Mouse (Mus musculus) myocyte (in vitro differentiated cells): ENCODE measurements around the gene Ncoa3. TPM values are rescaled to one million over a fixed set of nuclear protein-coding genes. Genes with fewer than 3 reads are reported as not detected.

ENCODE experiments used
- H3K27me3 ChIP-seq: one replicate; pipeline ENCODE4 v1.6.1; 2011; ENCODE audit not compliant: control insufficient read depth, insufficient read depth, insufficient read length
- H3K36me3 ChIP-seq: one replicate; pipeline ENCODE4 v1.6.1; 2011; ENCODE audit not compliant: control insufficient read depth, insufficient read depth
- H3K4me2 ChIP-seq: one replicate; pipeline ENCODE4 v1.6.1; 2011; ENCODE audit warnings: low read depth, control low read depth
- H3K4me3 ChIP-seq: one replicate; pipeline ENCODE4 v1.5.1; 2011; ENCODE audit warnings: mild to moderate bottlenecking, control low read depth, moderate library complexity
- H3K79me2 ChIP-seq: one replicate; pipeline ENCODE4 v1.6.1; 2011; ENCODE audit not compliant: control insufficient read depth, insufficient read depth
- H3ac ChIP-seq: one replicate; pipeline ENCODE4 v1.6.1; 2011; ENCODE audit not compliant: control insufficient read depth, insufficient read length
- CEBPB ChIP-seq: IDR thresholded peaks from 2 replicates; pipeline ENCODE4 v1.6.1; 2011; ENCODE audit warnings: mild to moderate bottlenecking, moderate library complexity; ENCODE audit not compliant: poor library complexity, insufficient read depth, severe bottlenecking
- E2F4 ChIP-seq: IDR thresholded peaks from one replicate; pipeline ENCODE4 v1.6.1; 2011; ENCODE audit warnings: mild to moderate bottlenecking, control low read depth, moderate library complexity; ENCODE audit not compliant: insufficient read depth
- MAX ChIP-seq: IDR thresholded peaks from one replicate; pipeline ENCODE4 v1.6.1; 2011; ENCODE audit warnings: low read depth, mild to moderate bottlenecking, control low read depth
- MYOD1 ChIP-seq, 3 experiments: IDR thresholded peaks; one replicate each; pipeline ENCODE4 v1.6.1; 2011; ENCODE audit warnings: control low read depth in 2 of 3, low read depth in 2 of 3, mild to moderate bottlenecking in 2 of 3, moderate library complexity in 1 of 3; ENCODE audit not compliant: insufficient read length in 2 of 3, control insufficient read depth in 1 of 3
- MYOG ChIP-seq, 3 experiments: IDR thresholded peaks; one replicate each; pipeline ENCODE4 v1.6.1; 2011; ENCODE audit warnings: control low read depth in 2 of 3, low read depth in 2 of 3, mild to moderate bottlenecking in 2 of 3; ENCODE audit not compliant: insufficient read length in 2 of 3, control insufficient read depth in 1 of 3, insufficient read depth in 1 of 3
- POLR2A ChIP-seq: IDR thresholded peaks from one replicate; pipeline ENCODE4 v1.6.1; 2011; ENCODE audit warnings: low read depth, mild to moderate bottlenecking, control low read depth, moderate library complexity; ENCODE audit not compliant: insufficient read length
- POLR2AphosphoS2 ChIP-seq: IDR thresholded peaks from one replicate; pipeline ENCODE4 v1.6.1; 2011; ENCODE audit warnings: low read depth, control low read depth; ENCODE audit not compliant: insufficient read length
- REST ChIP-seq: IDR thresholded peaks from one replicate; pipeline ENCODE4 v1.6.1; 2011; ENCODE audit warnings: mild to moderate bottlenecking, control low read depth, moderate library complexity; ENCODE audit not compliant: insufficient read depth, insufficient read length
- SRF ChIP-seq: IDR thresholded peaks from one replicate; pipeline ENCODE4 v1.6.1; 2011; ENCODE audit warnings: low read depth; ENCODE audit not compliant: control insufficient read depth, insufficient read length
- TCF12 ChIP-seq: IDR thresholded peaks from one replicate; pipeline ENCODE4 v1.6.1; 2011; ENCODE audit warnings: mild to moderate bottlenecking, control low read depth; ENCODE audit not compliant: poor library complexity, insufficient read depth, severe bottlenecking
- TCF3 ChIP-seq: IDR thresholded peaks from one replicate; pipeline ENCODE4 v1.6.1; 2011; ENCODE audit warnings: low read depth, control low read depth; ENCODE audit not compliant: insufficient read length
- USF1 ChIP-seq: IDR thresholded peaks from one replicate; pipeline ENCODE4 v1.6.1; 2011; ENCODE audit warnings: low read depth, mild to moderate bottlenecking, control low read depth, moderate library complexity
- polyA plus RNA-seq: library from polyadenylated mRNA; unstranded; fragments of >200 nt; fragmentation: generic; extraction: Trizol; gene quantifications from one replicate; pipeline ENCODE4 v1.2.1, GENCODE M21; 2012; ENCODE audit warnings: missing spikeins

Gene Ncoa3
- polyA plus RNA-seq, 1 experiment: 5.8 TPM

DNA sequence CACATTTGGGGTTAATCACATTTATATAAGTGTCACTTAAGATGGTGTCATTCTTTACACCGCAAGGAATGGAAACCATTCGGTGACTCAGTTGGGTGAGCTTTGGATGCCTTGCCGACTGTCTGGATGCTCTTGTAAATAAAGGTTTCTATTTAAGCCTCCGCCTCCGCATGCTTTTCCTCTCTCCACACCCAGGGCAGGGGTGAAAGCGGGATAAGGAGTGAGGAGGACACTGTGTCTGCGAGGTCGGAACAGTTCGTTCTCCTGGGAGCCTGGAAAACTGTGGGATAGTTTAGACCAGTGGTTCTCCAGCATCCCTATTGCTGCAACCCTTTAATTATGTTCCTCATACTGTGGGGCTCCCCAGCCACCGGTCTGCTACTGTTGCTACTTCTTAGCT, 80.6 kb downstream of the Ncoa3 start:
- H3K27me3 ChIP-seq: no peaks in the 10 kb centered on the region
- H3ac ChIP-seq: no peak overlapping the region
- peaks cover 6% of the 10 kb centered on the region for H3K36me3 ChIP-seq
- no peak for TF ChIP-seq MYOD1 (IDR thresholded peaks at IDR 0.05; ENCODE audit: control insufficient read depth in 1 of 3, insufficient read length in 2 of 3, low read depth in 2 of 3)
- no peak for TF ChIP-seq USF1
- no peak for TF ChIP-seq MYOG (IDR thresholded peaks at IDR 0.05; ENCODE audit: control insufficient read depth in 1 of 3, insufficient read depth in 1 of 3, insufficient read length in 2 of 3, low read depth in 2 of 3)
- no peak for TF ChIP-seq TCF12
- no peak for TF ChIP-seq POLR2A
- TF ChIP-seq REST: no peak
- no peak for TF ChIP-seq POLR2AphosphoS2
- TF ChIP-seq CEBPB: no peak
- TF ChIP-seq SRF: no peak
- TF ChIP-seq MAX: no peak
- no peak for TF ChIP-seq TCF3
- no peak for TF ChIP-seq E2F4
- H3K4me2 ChIP-seq: peak overlapping the region; percentile 60
- no peak overlapping the region for H3K4me3 ChIP-seq
- no peaks in the 10 kb centered on the region for H3K79me2 ChIP-seq

DNA sequence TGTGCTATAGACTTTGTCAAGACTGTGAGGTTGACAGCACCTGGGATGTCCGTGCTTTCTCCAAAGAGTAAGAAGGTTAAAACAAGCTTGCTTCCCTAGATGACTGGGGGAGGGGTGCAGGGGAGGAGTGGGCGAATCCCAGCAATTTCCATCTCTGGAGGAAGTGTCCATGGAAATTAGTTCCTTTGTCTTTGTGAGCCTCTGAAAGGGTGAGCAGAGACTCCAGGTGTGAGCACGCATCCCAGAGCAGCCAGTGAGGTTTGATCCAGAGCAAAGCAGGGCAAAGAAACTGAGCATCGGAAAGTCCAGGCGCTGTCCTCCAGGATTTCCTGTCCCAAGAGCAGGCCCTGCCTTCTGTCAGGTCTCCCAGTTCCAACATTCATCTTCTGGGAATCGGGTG, 81.9 kb downstream of the Ncoa3 start:
- Histone ChIP-seq H3K79me2 (no peaks in the 10 kb centered on the region), H3K4me3 (no peak overlapping the region), H3K4me2 (no peak overlapping the region), H3K27me3 (no peaks in the 10 kb centered on the region), H3ac (no peak overlapping the region), H3K36me3 (peaks cover 6% of the 10 kb centered on the region)
- no peak for TF ChIP-seq TCF3
- no peak for TF ChIP-seq POLR2AphosphoS2
- no peak for TF ChIP-seq MYOD1 (IDR thresholded peaks at IDR 0.05; ENCODE audit: control insufficient read depth in 1 of 3, insufficient read length in 2 of 3, low read depth in 2 of 3)
- TF ChIP-seq E2F4: no peak
- TF ChIP-seq MYOG (IDR thresholded peaks at IDR 0.05; ENCODE audit: control insufficient read depth in 1 of 3, insufficient read depth in 1 of 3, insufficient read length in 2 of 3, low read depth in 2 of 3): no peak
- no peak for TF ChIP-seq USF1
- no peak for TF ChIP-seq POLR2A
- TF ChIP-seq TCF12: no peak
- no peak for TF ChIP-seq SRF
- TF ChIP-seq MAX: no peak
- TF ChIP-seq CEBPB: no peak

- no peaks in the 10 kb centered on the region for H3K79me2 ChIP-seq
- H3K4me3 ChIP-seq: no peak overlapping the region
- TF ChIP-seq MYOD1 (IDR thresholded peaks at IDR 0.05; ENCODE audit: control insufficient read depth in 1 of 3, insufficient read length in 2 of 3, low read depth in 2 of 3): no peak
- no peak overlapping the region for H3ac ChIP-seq
- no peaks in the 10 kb centered on the region for H3K27me3 ChIP-seq
- no peak overlapping the region for H3K4me2 ChIP-seq
- H3K36me3 ChIP-seq: no peaks in the 10 kb centered on the region
Measured at GRCm38 (mm10) chr2:166077371-166077770, 84.9 kb downstream of the Ncoa3 start.

GRCm38 (mm10) chr2:166079231-166079630, 86.8 kb downstream of the Ncoa3 start:
- no peak overlapping the region for H3K4me3 ChIP-seq
- no peaks in the 10 kb centered on the region for H3K27me3 ChIP-seq
- H3ac ChIP-seq: no peak overlapping the region
- no peak overlapping the region for H3K4me2 ChIP-seq
- TF ChIP-seq TCF12 (no peak), POLR2AphosphoS2 (no peak), REST (no peak), E2F4 (no peak), USF1 (no peak), SRF (no peak)
- H3K36me3 ChIP-seq: no peaks in the 10 kb centered on the region
- no peaks in the 10 kb centered on the region for H3K79me2 ChIP-seq

- Histone ChIP-seq H3ac (no peak overlapping the region), H3K36me3 (no peaks in the 10 kb centered on the region), H3K27me3 (no peaks in the 10 kb centered on the region), H3K4me2 (peak overlapping the region; percentile 30), H3K79me2 (no peaks in the 10 kb centered on the region), H3K4me3 (no peak overlapping the region)
- TF ChIP-seq MAX (no peak), REST (no peak), USF1 (no peak), TCF3 (no peak), CEBPB (no peak), TCF12 (no peak), POLR2AphosphoS2 (no peak), E2F4 (no peak), SRF (no peak)
Measured at GRCm38 (mm10) chr2:166079961-166080885, 87.8 kb downstream of the Ncoa3 start.
